Mouse (Mus musculus): Measurements from ENCODE around the gene Gm47791. TPM values are rescaled to one million over a fixed set of nuclear protein-coding genes. Genes with fewer than 3 reads are reported as not detected.
A peak's percentile ranks its signal among the peaks of the same experiment; 100 is the strongest.

Gm47791 gene
- total RNA-seq, 4 experiments from 2014 or later, result not detected

- DNase-seq (ENCODE audit: low spot score in 2 of 2), result peak; percentile 87 to 90
Observed at GRCm38 (mm10) chr1:82724339-82725025, 46.6 kb downstream of the Gm47791 start, which contains the start of gene Mff. Mff (plus strand) TSS chr1:82724890.

Other genes with a start within 250 kb of the Gm47791 start
- 1 to 10 TPM; 1.4 to 2.6 (median 1.9) TPM for gene Col4a4, start 184.4 kb downstream of the Gm47791 start, total RNA-seq (2022)
- 1 to 10 TPM in 1 of 4 experiments, under 1 TPM in 3; 0.59 to 1.0 (median 0.80) TPM for gene Col4a3, start 184.3 kb downstream of the Gm47791 start, total RNA-seq (2022)
- gene Mff, start 46.4 kb downstream of the Gm47791 start, total RNA-seq (2022), result 100 to 1,000 TPM; 250 to 309 (median 281) TPM
- gene Tm4sf20, start 2.8 kb downstream of the Gm47791 start, total RNA-seq (2022), result not detected
- gene Agfg1, start 68.2 kb upstream of the Gm47791 start, total RNA-seq (2022), result 10 to 100 TPM; 59.0 to 69.1 (median 62.1) TPM
- under 1 TPM in 3 of 4 experiments, not detected in 1; 0.73 to 0.96 (median 0.84) TPM for gene A030005L19Rik, start 142.1 kb upstream of the Gm47791 start, total RNA-seq (2022)
- gene A030014E15Rik, start 153.7 kb upstream of the Gm47791 start, total RNA-seq (2022), result not detected
- gene Gm6217, start 160.2 kb upstream of the Gm47791 start, total RNA-seq (2022), result not detected
- not detected for gene A030003K21Rik, start 172.1 kb upstream of the Gm47791 start, total RNA-seq (2022)
- not detected for gene Gm7544, start 184.8 kb upstream of the Gm47791 start, total RNA-seq (2022)
- gene Gm47955, start 189.0 kb upstream of the Gm47791 start, total RNA-seq (2022), result not detected
- not detected for gene Gm47959, start 229.3 kb upstream of the Gm47791 start, total RNA-seq (2022)

Measured in left cerebral cortex, adult 8-10 months (tissue).